Mouse (Mus musculus): ENCODE data around the gene Arid4a.
"Not testable (repeated sequence)": the region's sequence is repeated elsewhere in the genome, so short reads cannot be mapped to it uniquely, and the experiment has no call there.

The Arid4a gene

DNA sequence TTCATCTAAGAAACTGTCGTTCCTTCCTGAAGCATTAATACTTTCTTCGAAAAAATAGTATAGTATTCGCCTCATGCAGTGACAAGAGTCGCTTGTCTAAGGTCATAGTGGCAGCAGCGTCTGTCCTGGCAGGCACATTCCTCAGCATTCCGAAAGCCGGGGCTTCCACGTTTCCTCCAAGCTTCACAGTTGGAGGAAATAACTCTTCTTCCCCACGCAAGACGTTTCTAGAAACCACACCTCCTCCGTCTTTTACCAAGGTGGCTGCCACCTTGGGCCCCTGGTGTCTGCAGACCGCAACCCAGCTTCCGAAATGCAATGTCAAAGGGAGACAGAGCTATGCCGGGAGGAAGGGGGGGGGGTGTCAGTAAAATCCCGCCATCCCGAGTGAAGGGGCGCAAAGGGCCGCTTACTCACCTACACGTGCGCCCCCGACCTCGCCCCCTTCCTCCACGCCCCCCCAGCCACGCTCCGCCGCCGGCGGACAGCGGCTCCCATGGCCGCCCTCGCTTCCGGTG, 886 bp upstream of the Arid4a start:
- DNase-seq (ENCODE audit: low read depth, low spot score) = peak; percentile 48

- no peak for DNase-seq (ENCODE audit: low read depth, low spot score)
Measured at GRCm38 (mm10) chr12:71016211-71016502, 367 bp downstream of the Arid4a start.

DNA sequence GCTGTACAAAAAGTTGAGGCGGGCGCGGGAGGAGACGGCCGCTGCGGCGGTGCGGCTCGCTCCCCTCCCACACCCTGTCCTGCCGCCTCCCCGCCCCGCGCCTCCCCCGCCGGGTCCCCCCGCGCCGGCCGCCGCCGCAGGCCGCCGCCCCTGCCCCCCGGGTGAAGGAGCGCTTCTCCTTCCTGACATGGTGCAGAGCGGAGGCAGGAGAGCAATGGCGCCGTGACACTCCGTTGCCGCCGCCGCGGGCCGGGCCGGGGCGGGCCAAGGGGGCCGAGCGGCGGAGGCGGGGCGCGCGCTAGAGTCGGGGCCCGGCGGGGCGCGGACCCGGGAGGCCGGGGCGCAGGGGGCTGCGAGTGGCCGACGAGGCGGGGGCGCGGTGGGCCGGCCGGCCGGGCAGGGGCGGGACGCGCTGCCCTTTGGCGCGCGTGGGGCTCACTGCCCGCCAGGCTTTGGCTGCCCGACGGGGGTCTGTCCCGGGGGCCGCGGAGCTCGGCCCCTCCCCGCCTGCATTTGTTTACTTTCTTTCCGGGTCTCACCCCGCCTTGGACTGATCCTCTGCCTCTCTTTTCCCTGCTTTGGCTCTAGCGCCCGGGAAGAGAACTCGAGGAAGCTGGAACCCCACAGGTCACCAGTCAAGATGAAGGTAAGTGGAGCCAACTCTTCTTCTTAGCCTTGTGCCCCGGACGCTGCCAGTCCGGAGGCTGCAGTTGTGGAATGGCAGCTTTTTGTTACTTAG, 882 bp downstream of the Arid4a start:
- no peak for DNase-seq (ENCODE audit: low read depth, low spot score)

GRCm38 (mm10) chr12:71017242-71017571, 1.4 kb downstream of the Arid4a start:
- no peak for DNase-seq (ENCODE audit: low read depth, low spot score)

- DNase-seq (ENCODE audit: low read depth, low spot score) = no peak
Measured at GRCm38 (mm10) chr12:71017827-71018226, 2.0 kb downstream of the Arid4a start.

- no peak for DNase-seq (ENCODE audit: low read depth, low spot score)
Measured at GRCm38 (mm10) chr12:71019211-71019610, 3.4 kb downstream of the Arid4a start.

DNA sequence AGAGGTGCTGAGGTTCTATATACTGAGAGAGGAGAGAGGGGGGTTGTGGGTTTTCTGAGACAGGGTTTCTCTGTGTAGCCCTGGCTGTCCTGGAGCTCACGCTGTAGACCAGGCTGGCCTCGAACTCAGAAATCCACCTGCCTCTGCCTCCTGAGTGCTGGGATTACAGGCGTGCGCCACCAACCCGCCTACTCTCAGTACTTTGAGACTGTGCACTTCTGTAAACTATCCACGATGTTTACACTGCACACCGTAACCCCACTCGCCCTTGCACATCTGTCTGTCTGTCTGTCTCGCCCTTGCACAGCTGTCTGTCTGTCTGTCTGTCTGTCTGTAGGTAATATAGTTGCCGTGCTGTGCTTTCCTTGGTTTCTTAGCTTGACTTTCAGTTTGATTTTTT, 8.6 kb downstream of the Arid4a start:
- no peak for DNase-seq (ENCODE audit: low read depth, low spot score)

- not testable (repeated sequence) for DNase-seq (ENCODE audit: low read depth, low spot score)
Measured at GRCm38 (mm10) chr12:71028265-71028664, 12.5 kb downstream of the Arid4a start.

DNA sequence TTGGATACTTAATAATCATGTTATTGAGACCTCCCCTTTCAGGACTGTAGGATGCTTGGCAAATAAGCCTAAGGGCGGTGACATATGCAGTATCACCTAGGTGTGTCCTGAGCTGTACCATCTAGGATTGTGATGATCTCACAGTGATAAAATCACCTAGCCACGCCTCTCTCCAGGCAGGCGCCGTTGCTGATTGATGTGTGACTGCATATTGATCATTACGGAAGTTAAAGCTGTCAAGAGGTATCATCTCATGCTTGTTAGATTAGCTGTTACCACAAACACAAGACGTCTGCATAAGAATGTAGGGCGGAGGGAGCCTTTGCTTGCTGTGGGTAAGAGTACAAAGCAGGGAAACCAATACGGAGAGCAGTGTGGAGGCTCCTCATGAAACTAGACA, 14.5 kb downstream of the Arid4a start:
- no peak for DNase-seq (ENCODE audit: low read depth, low spot score)

DNA sequence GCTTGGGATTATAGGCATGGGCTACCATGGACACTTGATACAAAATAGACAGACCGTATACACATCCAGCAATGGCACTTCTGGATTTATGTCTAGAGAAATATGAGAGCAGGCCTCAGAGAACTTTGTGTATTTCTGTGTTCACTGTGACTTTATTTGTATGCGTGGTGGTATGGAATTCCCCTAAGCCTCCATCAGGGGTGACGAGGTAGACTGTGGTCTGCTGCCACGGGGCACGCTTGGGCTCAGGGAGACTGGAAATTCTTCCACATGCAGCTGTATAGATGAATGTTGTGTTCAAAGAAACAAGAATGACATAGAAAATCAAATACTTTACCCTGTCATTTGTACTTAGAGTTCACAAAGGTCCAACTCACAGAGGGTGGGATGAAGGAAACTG, 14.9 kb downstream of the Arid4a start:
- DNase-seq (ENCODE audit: low read depth, low spot score) = no peak

GRCm38 (mm10) chr12:71035826-71036225, 20.0 kb downstream of the Arid4a start:
- DNase-seq (ENCODE audit: low read depth, low spot score) = no peak

GRCm38 (mm10) chr12:71036729-71037404, 21.1 kb downstream of the Arid4a start:
- DNase-seq (ENCODE audit: low read depth, low spot score) = no peak

- DNase-seq (ENCODE audit: low read depth, low spot score) = no peak
Measured at GRCm38 (mm10) chr12:71040462-71040861, 24.7 kb downstream of the Arid4a start.

DNA sequence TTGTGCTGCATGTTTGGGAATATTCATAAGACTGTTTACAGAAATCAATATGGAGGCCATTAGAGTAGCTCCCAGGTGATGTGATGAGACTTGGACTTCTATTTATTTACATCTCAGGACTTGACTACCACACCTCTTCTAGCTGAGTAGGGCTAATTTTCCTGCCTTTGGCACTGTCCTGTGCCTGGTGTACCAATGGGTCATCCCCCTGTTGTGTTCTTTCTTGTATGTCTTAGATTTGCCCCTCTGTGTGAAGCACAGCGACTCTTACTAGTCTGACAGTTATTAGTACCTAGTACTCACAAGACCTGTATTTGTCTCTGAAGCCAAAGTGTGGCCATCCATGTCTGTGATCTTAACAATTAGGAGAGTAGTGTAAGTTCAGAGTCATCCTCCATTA, 26.7 kb downstream of the Arid4a start:
- no peak for DNase-seq (ENCODE audit: low read depth, low spot score)

DNA sequence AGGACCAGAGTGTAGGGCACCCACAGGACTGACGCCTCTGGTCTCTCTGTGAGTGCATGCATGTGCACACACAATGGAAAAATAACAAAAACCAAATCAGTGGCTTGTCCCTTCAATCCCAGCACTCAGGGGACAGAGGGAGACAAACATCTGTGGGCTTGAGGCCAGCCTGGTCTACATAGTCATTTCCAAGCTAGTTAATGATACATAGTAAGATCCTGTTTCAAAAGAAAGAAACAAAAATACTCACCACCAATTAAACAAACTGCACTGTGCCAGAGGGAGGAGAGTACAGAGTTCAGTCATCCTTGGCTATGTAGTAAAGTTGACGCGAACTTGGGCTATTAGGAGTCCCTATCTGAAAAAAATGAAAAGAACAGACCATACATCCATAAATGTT, 27.8 kb downstream of the Arid4a start:
- no peak for DNase-seq (ENCODE audit: low read depth, low spot score)

GRCm38 (mm10) chr12:71044488-71044887, 28.7 kb downstream of the Arid4a start:
- DNase-seq (ENCODE audit: low read depth, low spot score) = no peak

GRCm38 (mm10) chr12:71046501-71046900, 30.7 kb downstream of the Arid4a start:
- no peak for DNase-seq (ENCODE audit: low read depth, low spot score)

DNA sequence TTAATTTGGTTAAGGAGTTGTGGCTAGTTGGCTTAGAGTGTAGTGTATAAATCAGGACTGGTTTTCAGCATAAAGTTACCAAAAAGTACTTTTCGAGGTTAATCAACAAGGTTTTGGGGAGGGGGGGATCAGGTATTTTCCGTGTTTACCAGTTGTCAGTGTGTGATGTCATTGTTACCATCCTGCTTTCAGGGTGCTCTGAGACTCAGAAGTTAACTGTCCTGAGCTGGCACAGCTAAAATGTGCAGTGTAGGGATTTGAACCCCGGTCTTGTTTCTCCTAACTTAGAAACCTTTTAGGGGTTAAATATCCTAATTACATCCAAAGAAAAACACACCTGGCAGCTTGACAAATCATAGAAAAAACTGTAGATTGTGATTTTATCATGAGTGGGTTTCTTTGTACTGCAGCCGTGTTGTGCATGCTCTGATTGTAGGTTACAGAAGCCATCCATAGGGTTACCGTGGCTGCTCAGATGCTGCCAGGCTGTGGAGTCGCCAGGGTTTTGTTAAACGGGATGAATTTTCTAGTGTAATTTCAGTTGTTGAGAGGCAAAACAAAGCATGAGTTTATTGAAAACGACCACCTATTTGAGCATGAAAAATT, 31.8 kb downstream of the Arid4a start:
- DNase-seq (ENCODE audit: low read depth, low spot score) = no peak

DNA sequence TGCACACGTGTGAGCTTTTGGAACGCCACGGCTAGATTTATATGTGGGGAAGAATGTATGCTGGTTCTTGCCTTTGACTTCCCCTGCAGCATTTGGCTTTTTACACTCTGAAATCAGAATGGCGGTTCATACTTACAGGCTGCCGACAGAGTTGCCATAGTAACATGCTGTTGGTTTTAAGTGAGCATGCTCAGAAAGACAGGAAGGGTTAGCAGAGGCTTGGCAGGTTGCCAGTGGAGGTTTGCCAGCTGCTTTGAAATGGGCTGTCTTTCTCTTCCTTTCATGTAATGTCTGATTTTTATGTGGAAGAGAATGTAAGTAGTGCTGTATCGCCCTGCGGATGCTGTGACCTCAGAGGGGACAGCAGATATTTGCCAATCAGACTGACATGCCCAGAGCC, 32.3 kb downstream of the Arid4a start:
- peak; percentile 97 for DNase-seq (ENCODE audit: low read depth, low spot score)

- no peak for DNase-seq (ENCODE audit: low read depth, low spot score)
Measured at GRCm38 (mm10) chr12:71048561-71048960, 32.8 kb downstream of the Arid4a start.

GRCm38 (mm10) chr12:71049596-71050265, 33.9 kb downstream of the Arid4a start:
- no peak for DNase-seq (ENCODE audit: low read depth, low spot score)

DNA sequence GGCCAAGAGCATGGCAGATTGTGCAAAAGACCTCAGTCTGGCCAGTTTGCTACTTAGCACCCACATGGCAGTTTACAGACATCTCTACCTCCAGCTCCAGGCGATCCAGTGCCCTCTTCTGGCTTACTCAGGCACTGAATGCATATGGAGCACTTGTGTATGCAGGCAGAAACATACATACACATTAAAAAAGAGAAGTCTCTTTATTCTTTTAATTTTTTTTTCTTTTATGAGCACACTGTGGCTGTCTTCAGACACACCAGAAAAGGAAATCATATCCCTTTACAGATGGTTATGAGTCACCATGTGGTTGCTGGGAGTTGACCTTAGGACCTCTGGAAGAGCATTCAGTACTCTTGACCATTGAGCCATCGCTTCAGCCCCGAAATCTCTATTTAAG, 35.3 kb downstream of the Arid4a start:
- DNase-seq (ENCODE audit: low read depth, low spot score) = no peak
